ENCODE assay signal across 12 mouse cellular contexts in the genomic region with DNA sequence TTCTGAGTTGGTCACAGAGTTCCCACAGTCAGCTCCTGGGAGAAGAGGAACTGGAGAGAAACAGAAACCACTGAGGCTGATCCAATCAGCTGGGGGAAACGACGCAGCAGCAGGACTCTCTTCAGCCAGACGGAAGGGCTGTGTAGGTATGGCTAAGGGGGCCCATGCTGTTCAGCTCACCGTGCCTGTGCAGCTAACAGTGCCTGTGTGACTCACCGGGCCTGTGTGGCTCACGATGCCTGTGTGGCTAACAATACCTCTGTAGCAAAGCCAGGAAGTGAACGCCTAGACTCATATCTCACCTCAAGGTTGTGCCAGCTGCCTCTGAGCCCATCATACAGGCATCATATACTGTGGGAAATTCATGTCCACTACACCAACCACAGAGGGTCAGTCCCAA. TPM values are rescaled to one million over a fixed set of nuclear protein-coding genes. Genes with fewer than 3 reads are reported as not detected.
DNase-seq lines count a peak whose midpoint lies in the region; ATAC-seq and TF ChIP-seq lines count a peak whose summit lies in the region.
"Had no signal": no experiment of that assay in that cellular context is flagged by ENCODE, and none has a peak within 500 bp of the region (broad histone marks: within the 10 kb centered on the region; RNA-seq: fewer than 3 reads in every experiment).

No protein-coding gene starts in this region.

- no peak overlapping the region for H3K4me2 ChIP-seq in intestine, postnatal 0 days (replicated peaks; ENCODE audit: low read depth)
- H3K4me2 ChIP-seq: heart, embryonic 13.5 days; midbrain, embryonic 15.5 days had no signal

- DNase-seq in right cerebral cortex, postnatal 25 days: peak; percentile 40
- no peak for DNase-seq in right cerebral cortex, adult 18-20 months
- peak; percentile 61 for DNase-seq in MN1 (ENCODE audit: low spot score)
- DNase-seq in thymus, postnatal 25 days: peak; percentile 36
- no peak for DNase-seq in left cerebral cortex, postnatal 36 days (ENCODE audit: low spot score in 2 of 2)
- DNase-seq in right cerebral cortex, postnatal 14 days: no peak
- DNase-seq: forebrain, postnatal 0 days; kidney, adult 18-20 months; retina, postnatal 1 day had no signal

- H3K27me3 ChIP-seq in intestine, postnatal 0 days (replicated peaks; ENCODE audit: control insufficient read depth, insufficient read depth, low read length): no peaks in the 10 kb centered on the region
- H3K27me3 ChIP-seq: heart, embryonic 13.5 days; midbrain, embryonic 15.5 days had no signal

- H3K9me3 ChIP-seq in intestine, postnatal 0 days (ENCODE audit: control insufficient read depth): no peaks in the 10 kb centered on the region
- H3K9me3 ChIP-seq: heart, embryonic 13.5 days; midbrain, embryonic 15.5 days had no signal

- no peak overlapping the region for H3K4me3 ChIP-seq in intestine, postnatal 0 days (ENCODE audit: low read depth, low read length)
- H3K4me3 ChIP-seq: heart, embryonic 13.5 days; midbrain, embryonic 15.5 days had no signal

- H3K9ac ChIP-seq in intestine, postnatal 0 days (ENCODE audit: low read depth, low read length): no peak overlapping the region
- H3K9ac ChIP-seq: forebrain, postnatal 0 days; heart, embryonic 13.5 days; midbrain, embryonic 15.5 days had no signal

- intact Hi-C loops in left cerebral cortex, postnatal 36 days (cut with DNase I): no loop called here

- H3K36me3 ChIP-seq in intestine, postnatal 0 days (ENCODE audit: control insufficient read depth, insufficient read depth): no peaks in the 10 kb centered on the region
- H3K36me3 ChIP-seq: midbrain, embryonic 15.5 days had no signal

- 29% methylated on average over 7 of the region's 7 CpGs for WGBS in intestine, postnatal 0 days

- 0 out of 2 replicates have a peak, but pooled peaks cover 2% of the 10 kb centered on the region for H3K4me1 ChIP-seq in intestine, postnatal 0 days (replicated peaks; ENCODE audit: control insufficient read depth, insufficient read depth, low read length)
- H3K4me1 ChIP-seq: midbrain, embryonic 15.5 days had no signal

- peak overlapping the region; percentile 31; the same call in 1 of the 2 replicates for H3K27ac ChIP-seq in intestine, postnatal 0 days (ENCODE audit: low read depth, low read length)
- H3K27ac ChIP-seq: heart, embryonic 13.5 days; midbrain, embryonic 15.5 days had no signal

- no peak for TF ChIP-seq CTCF in intestine, postnatal 0 days (IDR thresholded peaks at IDR 0.05; ENCODE audit: low read depth)

- ATAC-seq in intestine, postnatal 0 days: peak; percentile 95
- ATAC-seq: forebrain, postnatal 0 days; midbrain, embryonic 15.5 days had no signal

RNA-seq across cellular contexts. Expression of gene Agpat3, which starts 48.6 kb away (rescaled TPM):
- 277 and 284 TPM in 2 replicates for polyA plus RNA-seq in intestine, postnatal 0 days (2015; fragmentation: Nextera tagmentation; extraction: Ambion mirVana)
- 100 to 1,000 TPM; 269 to 279 TPM for total RNA-seq in left cerebral cortex, postnatal 36 days (2021)

RNA-seq across cellular contexts. Expression of gene Trappc10, which starts 59.2 kb away (rescaled TPM):
- polyA plus RNA-seq in intestine, postnatal 0 days (2015; fragmentation: Nextera tagmentation; extraction: Ambion mirVana): 28.1 and 32.1 TPM in 2 replicates
- total RNA-seq in left cerebral cortex, postnatal 36 days (2021): 10 to 100 TPM; 82.3 to 89.2 TPM

Comparison
In these comparisons a context has a peak if more than half of its experiments do, and no peak if none do; other contexts are left out.
1. DNase-seq: peak in right cerebral cortex, postnatal 25 days (single experiment), MN1 (single experiment) and thymus, postnatal 25 days (single experiment); none in right cerebral cortex, adult 18-20 months (single experiment), left cerebral cortex, postnatal 36 days (0 of 2) and right cerebral cortex, postnatal 14 days (single experiment).